Mouse (Mus musculus) midbrain, embryonic 12.5 days (tissue): ENCODE results near the gene Klrg1. TPM values are rescaled to one million over a fixed set of nuclear protein-coding genes. Genes with fewer than 3 reads are reported as not detected.

ENCODE experiments used
- ATAC-seq: fragments of 200-750 bp; cut with Nextera tagmentation; 2 replicates; pipeline ENCODE4 v1.8.0; 2017; ENCODE audit warnings: low read depth, moderate TSS enrichment, moderate library complexity; ENCODE audit not compliant: low FRiP score
- H3K27ac ChIP-seq: fragments of 300-500 bp; sonication (generic); replicated peaks from 2 replicates; pipeline ENCODE4 v1.5.1; 2016; ENCODE audit warnings: mild to moderate bottlenecking
- H3K27me3 ChIP-seq: fragments of 300-500 bp; sonication (generic); 2 replicates; pipeline ENCODE4 v1.6.1; 2016; ENCODE audit warnings: mild to moderate bottlenecking
- H3K36me3 ChIP-seq: fragments of 300-500 bp; sonication (generic); 2 replicates; pipeline ENCODE4 v1.6.1; 2016
- H3K4me1 ChIP-seq: fragments of 300-500 bp; sonication (generic); 2 replicates; pipeline ENCODE4 v1.6.1; 2016
- H3K4me2 ChIP-seq: fragments of 300-500 bp; sonication (generic); replicated peaks from 2 replicates; pipeline ENCODE4 v1.6.1; 2016; ENCODE audit warnings: mild to moderate bottlenecking, moderate library complexity
- H3K4me3 ChIP-seq: fragments of 300-500 bp; sonication (generic); 2 replicates; pipeline ENCODE4 v1.5.1; 2016; ENCODE audit warnings: mild to moderate bottlenecking
- H3K9ac ChIP-seq: fragments of 300-500 bp; sonication (generic); replicated peaks from 2 replicates; pipeline ENCODE4 v1.6.1; 2016; ENCODE audit warnings: mild to moderate bottlenecking, moderate library complexity
- H3K9me3 ChIP-seq: fragments of 300-500 bp; sonication (generic); 2 replicates; pipeline ENCODE4 v1.6.1; 2016; ENCODE audit warnings: mild to moderate bottlenecking
- WGBS: fragments of 180-500 bp; shearing (Covaris S2); methylation state at CpG from one replicate; pipeline ENCODE4 v1.1.7; 2016; 5-methylcytosine and 5-hydroxymethylcytosine counted together
- polyA plus RNA-seq: library from polyadenylated mRNA; unstranded; fragments of >200 nt; fragmentation: Nextera tagmentation; extraction: Ambion mirVana; gene quantifications from 2 replicates; pipeline ENCODE4 v1.2.1, GENCODE M21; 2016

The Klrg1 gene
- polyA plus RNA-seq, 1 experiment from 2014 or later: 0.29 TPM

DNA sequence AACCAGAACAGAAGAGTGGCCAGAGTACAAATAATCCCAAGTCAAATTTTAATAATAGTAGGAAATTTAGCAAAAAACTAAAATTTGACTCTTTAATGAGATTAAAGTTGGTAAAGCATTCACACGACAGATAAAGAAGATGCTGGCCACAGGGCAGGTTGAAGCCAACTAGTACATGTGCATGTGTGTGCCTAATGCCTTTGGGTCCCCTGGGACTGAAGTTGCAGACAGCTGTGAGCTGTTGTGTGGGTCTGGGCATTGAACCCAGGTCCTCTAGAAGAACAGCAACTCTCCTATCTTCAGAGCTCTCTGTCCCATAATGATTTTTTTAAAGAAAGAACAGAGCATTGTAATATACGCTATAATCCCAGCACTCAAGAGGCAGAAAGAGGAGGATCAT, 8.6 kb upstream of the Klrg1 start:
- no peaks in the 10 kb centered on the region for H3K9me3 ChIP-seq
- no peak overlapping the region for H3K9ac ChIP-seq
- WGBS: 81% methylated on average over 2 of the region's 2 CpGs
- no peaks in the 10 kb centered on the region for H3K36me3 ChIP-seq
- ATAC-seq: no peak
- H3K4me1 ChIP-seq: no peaks in the 10 kb centered on the region
- no peaks in the 10 kb centered on the region for H3K27me3 ChIP-seq
- no peak overlapping the region for H3K27ac ChIP-seq
- no peak overlapping the region for H3K4me3 ChIP-seq
- H3K4me2 ChIP-seq: no peak overlapping the region

DNA sequence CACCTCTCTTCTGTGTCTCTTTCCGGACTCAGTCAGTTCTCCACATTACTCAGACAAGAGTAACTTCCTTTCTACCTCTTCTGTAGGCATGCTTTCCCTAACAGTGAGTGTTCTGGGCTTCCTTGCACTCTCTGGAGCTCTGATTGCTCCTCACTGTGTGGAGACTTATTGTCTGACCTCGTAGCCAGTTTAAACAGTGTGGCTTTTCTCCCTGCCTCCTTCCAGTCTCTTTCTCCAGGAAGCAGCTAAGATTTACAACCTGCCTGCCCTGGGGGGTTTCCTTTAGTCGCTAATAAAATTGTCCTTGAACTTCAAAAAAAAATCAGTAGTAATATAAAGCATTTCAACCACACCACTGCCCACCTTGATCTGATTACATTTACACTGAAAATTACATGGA, 7.6 kb upstream of the Klrg1 start:
- 56% methylated on average over 3 of the region's 3 CpGs for WGBS
- Histone ChIP-seq H3K9me3 (no peaks in the 10 kb centered on the region), H3K4me1 (no peaks in the 10 kb centered on the region), H3K4me2 (no peak overlapping the region), H3K9ac (no peak overlapping the region), H3K27ac (no peak overlapping the region), H3K36me3 (no peaks in the 10 kb centered on the region), H3K4me3 (no peak overlapping the region), H3K27me3 (no peaks in the 10 kb centered on the region)
- ATAC-seq: no peak

DNA sequence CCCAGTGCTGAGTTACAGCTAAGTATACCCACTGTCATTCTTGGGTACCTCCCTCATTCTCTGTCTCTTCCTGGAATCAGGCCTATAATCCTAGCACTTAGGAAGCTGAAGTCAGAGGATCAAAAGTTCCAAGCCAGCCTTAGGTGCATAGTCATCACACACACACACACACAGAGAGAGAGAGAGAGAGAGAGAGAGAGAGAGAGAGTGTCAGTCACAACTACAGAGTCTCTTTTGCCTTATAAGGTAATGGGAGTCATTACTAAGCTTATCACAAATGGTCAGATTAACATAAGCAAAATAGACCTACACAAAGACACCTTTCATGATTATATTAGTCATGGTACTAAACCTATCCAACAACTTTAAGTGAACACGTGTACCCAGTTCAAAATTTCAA, 6.6 kb upstream of the Klrg1 start:
- H3K4me3 ChIP-seq: no peak overlapping the region
- WGBS: 65% methylated on average over 1 of the region's 1 CpGs
- H3K27me3 ChIP-seq: no peaks in the 10 kb centered on the region
- no peaks in the 10 kb centered on the region for H3K36me3 ChIP-seq
- no peak for ATAC-seq
- H3K9me3 ChIP-seq: no peaks in the 10 kb centered on the region
- no peaks in the 10 kb centered on the region for H3K4me1 ChIP-seq
- H3K27ac ChIP-seq: no peak overlapping the region
- H3K9ac ChIP-seq: no peak overlapping the region
- no peak overlapping the region for H3K4me2 ChIP-seq

DNA sequence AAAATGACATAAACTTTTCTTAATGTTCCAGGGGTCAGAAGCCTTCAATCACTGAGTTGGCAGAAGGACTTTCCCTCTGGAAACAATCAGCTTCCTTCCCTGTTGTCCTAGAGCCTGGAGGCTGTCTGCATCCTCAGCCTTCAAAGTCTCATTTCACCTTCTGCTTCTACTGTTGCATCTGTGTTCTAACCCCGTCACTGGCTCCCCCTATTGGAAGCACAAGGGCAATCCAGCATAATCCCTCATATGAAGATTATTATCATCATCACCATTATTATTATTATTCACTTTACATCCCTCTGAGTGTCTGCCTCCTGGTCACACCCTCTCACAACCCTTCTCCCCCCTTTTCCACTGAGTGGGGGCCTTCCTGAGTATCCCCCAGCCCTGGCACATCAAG, 5.6 kb upstream of the Klrg1 start:
- Histone ChIP-seq H3K4me3 (no peak overlapping the region), H3K9ac (no peak overlapping the region), H3K27me3 (no peaks in the 10 kb centered on the region), H3K4me2 (no peak overlapping the region), H3K36me3 (no peaks in the 10 kb centered on the region), H3K4me1 (no peaks in the 10 kb centered on the region), H3K9me3 (no peaks in the 10 kb centered on the region), H3K27ac (no peak overlapping the region)
- ATAC-seq: no peak
- 21% methylated on average over 1 of the region's 1 CpGs for WGBS

DNA sequence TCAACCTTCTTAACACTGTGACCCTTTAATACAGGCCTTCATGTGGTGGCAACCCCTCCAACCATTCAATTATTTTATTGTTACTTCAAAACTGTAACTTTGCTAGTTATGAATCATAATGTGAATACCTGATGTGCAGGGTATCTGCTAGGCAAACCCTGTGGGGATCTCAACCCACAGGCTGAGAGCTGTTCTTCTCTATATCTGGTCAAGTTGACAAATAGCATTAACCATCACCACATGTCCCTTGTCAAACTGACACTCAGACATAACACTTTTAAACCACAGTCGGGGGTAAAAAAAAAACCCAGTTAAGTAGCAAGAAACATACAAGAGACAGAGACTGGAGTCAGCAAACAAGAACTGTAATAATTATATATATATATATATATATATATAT, 2.1 kb upstream of the Klrg1 start:
- Histone ChIP-seq H3K9me3 (no peaks in the 10 kb centered on the region), H3K9ac (no peak overlapping the region), H3K27ac (no peak overlapping the region), H3K36me3 (no peaks in the 10 kb centered on the region), H3K27me3 (no peaks in the 10 kb centered on the region), H3K4me3 (no peak overlapping the region), H3K4me1 (no peaks in the 10 kb centered on the region), H3K4me2 (no peak overlapping the region)
- 90% methylated on average over 1 of the region's 1 CpGs for WGBS
- ATAC-seq: no peak

DNA sequence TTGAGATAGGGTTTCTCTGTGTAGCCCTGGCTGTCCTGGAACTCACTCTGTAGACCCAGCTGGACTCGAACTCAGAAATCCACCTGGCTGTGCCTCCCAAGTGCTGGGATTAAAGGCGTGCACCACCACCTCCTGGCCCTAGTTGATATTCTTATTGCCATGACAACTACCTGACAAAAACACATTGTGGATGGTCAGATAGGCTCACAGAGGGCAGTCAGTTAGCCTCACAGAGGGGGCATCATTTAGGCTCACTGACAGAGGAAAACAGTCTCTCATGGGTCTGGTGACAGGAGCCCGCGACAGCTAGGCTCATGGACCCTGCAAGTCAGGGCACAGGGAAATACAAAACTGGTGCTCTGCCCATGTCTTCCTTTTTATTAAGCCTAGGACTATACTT, 1.6 kb upstream of the Klrg1 start:
- no peaks in the 10 kb centered on the region for H3K9me3 ChIP-seq
- H3K27me3 ChIP-seq: no peaks in the 10 kb centered on the region
- no peak for ATAC-seq
- H3K4me2 ChIP-seq: no peak overlapping the region
- WGBS: 84% methylated on average over 4 of the region's 4 CpGs
- no peak overlapping the region for H3K9ac ChIP-seq
- no peak overlapping the region for H3K4me3 ChIP-seq
- no peak overlapping the region for H3K27ac ChIP-seq
- no peaks in the 10 kb centered on the region for H3K36me3 ChIP-seq
- H3K4me1 ChIP-seq: no peaks in the 10 kb centered on the region

DNA sequence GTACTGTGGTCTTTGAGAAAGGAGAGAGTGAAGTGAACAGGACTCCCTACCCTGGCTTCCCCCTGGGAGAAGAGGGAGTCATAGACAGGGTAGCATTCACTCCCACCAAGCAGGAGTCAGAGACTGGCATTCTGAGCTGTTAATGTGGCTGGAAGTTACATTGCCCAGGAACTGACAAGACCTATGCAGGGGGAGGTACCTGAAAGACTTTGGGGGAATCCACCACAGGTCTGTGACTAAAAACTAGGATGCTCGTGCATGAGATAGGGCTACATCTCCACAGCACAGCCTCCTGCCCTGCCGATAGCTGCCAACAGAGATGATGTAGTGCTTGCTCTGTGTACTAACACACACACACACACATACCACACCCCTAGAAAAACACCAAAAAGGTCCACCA, 747 bp upstream of the Klrg1 start:
- Histone ChIP-seq H3K9ac (no peak overlapping the region), H3K27ac (no peak overlapping the region), H3K4me3 (no peak overlapping the region), H3K4me1 (no peaks in the 10 kb centered on the region), H3K27me3 (no peaks in the 10 kb centered on the region), H3K4me2 (no peak overlapping the region), H3K36me3 (no peaks in the 10 kb centered on the region), H3K9me3 (no peaks in the 10 kb centered on the region)
- ATAC-seq: no peak
- 95% methylated on average over 2 of the region's 2 CpGs for WGBS

DNA sequence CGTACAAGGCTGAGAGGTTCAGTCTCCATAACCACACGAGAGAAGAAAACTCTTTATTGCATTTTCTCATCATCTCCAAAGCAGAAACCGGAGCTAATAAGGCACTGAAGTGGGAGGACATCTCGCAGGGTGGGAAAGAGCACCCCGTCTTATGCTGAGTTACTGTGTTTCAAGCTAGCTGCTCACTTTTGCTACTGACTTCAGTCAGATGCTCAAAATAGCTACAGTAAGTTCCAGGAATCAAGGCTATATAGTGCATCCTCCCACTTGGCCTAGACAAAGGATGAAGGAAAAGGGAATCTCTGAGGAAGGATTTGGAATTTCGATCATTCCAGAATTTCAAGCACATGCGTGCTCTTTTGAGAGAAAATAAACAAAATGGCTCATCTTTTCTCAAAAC, 6.1 kb downstream of the Klrg1 start:
- Histone ChIP-seq H3K4me2 (no peak overlapping the region), H3K4me1 (no peaks in the 10 kb centered on the region), H3K9ac (no peak overlapping the region), H3K9me3 (no peaks in the 10 kb centered on the region), H3K36me3 (no peaks in the 10 kb centered on the region), H3K27ac (no peak overlapping the region), H3K27me3 (no peaks in the 10 kb centered on the region), H3K4me3 (no peak overlapping the region)
- ATAC-seq: no peak
- WGBS: 92% methylated on average over 7 of the region's 7 CpGs

DNA sequence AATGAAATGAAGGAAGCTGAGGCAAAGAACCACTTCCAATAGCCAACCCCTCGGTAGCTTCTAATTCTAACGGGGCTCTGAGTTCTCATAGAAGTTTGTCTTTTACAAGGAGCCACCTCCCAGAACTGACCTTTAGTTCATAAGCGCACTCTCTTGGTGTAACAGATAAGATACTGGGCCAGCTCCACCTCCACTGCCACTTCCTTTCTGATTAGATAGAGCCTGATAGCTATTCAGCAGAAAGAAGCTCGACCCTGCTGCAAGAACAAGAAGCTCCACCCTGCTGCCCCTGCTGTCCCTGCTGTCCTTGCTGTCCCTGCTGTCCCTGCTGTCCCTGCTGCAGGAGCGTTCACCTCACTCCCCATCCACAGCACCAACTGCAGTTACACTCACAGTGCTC, 8.1 kb downstream of the Klrg1 start:
- Histone ChIP-seq H3K4me2 (no peak overlapping the region), H3K9me3 (no peaks in the 10 kb centered on the region), H3K27ac (no peak overlapping the region), H3K27me3 (no peaks in the 10 kb centered on the region), H3K9ac (no peak overlapping the region), H3K4me1 (no peaks in the 10 kb centered on the region), H3K36me3 (no peaks in the 10 kb centered on the region), H3K4me3 (no peak overlapping the region)
- ATAC-seq: no peak
- 68% methylated on average over 5 of the region's 5 CpGs for WGBS

DNA sequence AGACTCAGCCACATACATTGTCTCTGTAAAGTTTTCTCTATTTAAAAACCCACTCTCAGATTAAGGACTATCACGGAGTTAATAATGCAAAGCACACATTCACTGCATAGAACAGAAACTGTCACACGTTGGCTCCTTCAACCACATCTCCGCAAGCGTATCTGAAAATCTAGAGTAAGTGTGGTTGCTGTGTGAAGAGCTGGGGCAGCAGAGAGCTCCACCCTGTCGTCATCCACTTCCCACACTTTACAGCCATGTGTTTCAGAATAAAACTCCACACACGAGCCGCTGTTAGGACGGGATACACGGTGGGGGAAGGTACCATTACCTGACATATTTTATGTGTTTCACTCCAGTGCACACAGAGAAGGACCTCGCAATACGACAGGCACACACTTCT, 12.5 kb downstream of the Klrg1 start:
- Histone ChIP-seq H3K9me3 (no peaks in the 10 kb centered on the region), H3K4me1 (no peaks in the 10 kb centered on the region), H3K4me2 (no peak overlapping the region), H3K27me3 (no peaks in the 10 kb centered on the region), H3K4me3 (no peak overlapping the region), H3K9ac (no peak overlapping the region), H3K36me3 (no peaks in the 10 kb centered on the region), H3K27ac (no peak overlapping the region)
- WGBS: 87% methylated on average over 11 of the region's 11 CpGs
- no peak for ATAC-seq

DNA sequence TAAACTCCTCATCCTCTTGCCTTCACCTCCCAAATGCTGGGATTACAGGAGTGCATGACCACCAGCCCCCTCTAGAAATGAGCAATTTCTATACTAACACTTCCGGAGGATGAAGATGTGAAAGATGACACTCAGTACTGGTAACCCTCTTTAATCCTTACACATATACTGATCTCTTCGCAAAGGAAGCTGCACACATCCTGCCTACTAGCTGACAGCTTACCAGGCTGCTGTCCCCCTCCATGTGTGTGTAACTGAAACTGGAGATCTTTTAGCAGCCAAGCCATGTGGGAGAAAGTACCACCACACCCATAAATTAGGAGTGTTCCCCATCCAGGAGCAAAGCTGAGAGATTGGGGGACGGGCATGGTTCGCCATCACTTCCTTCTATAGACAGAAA, 13.5 kb downstream of the Klrg1 start:
- H3K4me2 ChIP-seq: no peak overlapping the region
- H3K27me3 ChIP-seq: no peaks in the 10 kb centered on the region
- no peaks in the 10 kb centered on the region for H3K4me1 ChIP-seq
- no peak overlapping the region for H3K27ac ChIP-seq
- H3K4me3 ChIP-seq: no peak overlapping the region
- H3K9me3 ChIP-seq: no peaks in the 10 kb centered on the region
- H3K36me3 ChIP-seq: no peaks in the 10 kb centered on the region
- WGBS: 90% methylated on average over 4 of the region's 4 CpGs
- no peak overlapping the region for H3K9ac ChIP-seq
- no peak for ATAC-seq

DNA sequence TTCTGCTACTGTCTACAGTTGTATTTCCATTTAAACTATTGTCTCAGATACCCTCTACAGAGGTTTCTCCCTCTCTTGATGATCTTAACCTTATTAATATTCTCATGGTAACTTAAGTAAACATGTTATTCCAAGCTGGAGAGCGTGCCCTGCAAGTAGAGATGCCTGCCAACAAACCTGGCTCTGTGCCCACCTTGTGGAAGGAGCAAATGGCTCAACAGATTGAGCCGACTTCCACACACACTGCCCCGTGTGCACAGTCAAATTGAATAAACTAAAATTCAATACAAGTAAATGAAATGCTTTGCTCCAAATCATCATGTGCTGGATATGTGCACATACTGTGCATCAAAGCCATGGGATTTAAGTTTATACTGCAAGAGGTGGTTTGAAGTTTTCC, 14.1 kb downstream of the Klrg1 start:
- Histone ChIP-seq H3K9ac (no peak overlapping the region), H3K27ac (no peak overlapping the region), H3K4me2 (no peak overlapping the region), H3K36me3 (no peaks in the 10 kb centered on the region), H3K4me1 (no peaks in the 10 kb centered on the region), H3K4me3 (no peak overlapping the region), H3K27me3 (no peaks in the 10 kb centered on the region), H3K9me3 (no peaks in the 10 kb centered on the region)
- no peak for ATAC-seq
- 70% methylated on average over 3 of the region's 3 CpGs for WGBS

DNA sequence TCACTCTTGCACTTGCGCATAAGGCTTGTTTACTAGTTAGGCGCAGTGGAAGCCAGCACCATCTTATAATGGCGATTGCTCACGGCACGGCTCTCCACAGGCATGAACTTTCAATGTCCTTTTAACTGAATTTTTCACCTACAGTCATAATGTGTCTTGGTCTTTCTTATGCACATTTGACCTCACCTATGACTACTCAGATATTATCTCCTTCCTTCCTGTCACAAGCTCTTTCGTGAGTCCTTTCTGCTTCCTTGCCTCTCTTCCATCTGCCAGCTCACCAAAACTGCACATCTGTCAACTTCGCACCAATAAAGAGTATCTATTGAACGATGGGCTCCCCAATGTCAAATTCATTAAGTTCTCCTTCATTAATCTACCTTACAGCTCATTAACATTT, 20.1 kb downstream of the Klrg1 start:
- Histone ChIP-seq H3K4me2 (no peak overlapping the region), H3K36me3 (no peaks in the 10 kb centered on the region), H3K27me3 (no peaks in the 10 kb centered on the region), H3K9me3 (no peaks in the 10 kb centered on the region), H3K4me3 (no peak overlapping the region), H3K9ac (no peak overlapping the region), H3K4me1 (no peaks in the 10 kb centered on the region), H3K27ac (no peak overlapping the region)
- 96% methylated on average over 8 of the region's 8 CpGs for WGBS
- no peak for ATAC-seq
